Mouse (Mus musculus): ENCODE results near the gene Ubxn7.

GRCm38 (mm10) chr16:32436657-32437056 is 104.6 kb downstream of the Ubxn7 start:
- TF ChIP-seq CTCF (IDR thresholded peaks at IDR 0.05; ENCODE audit: insufficient read depth, low read length): no peak
- TF ChIP-seq POLR2A (IDR thresholded peaks at IDR 0.05; ENCODE audit: borderline replicate concordance, extremely low read depth, low read depth, low read length): no peak
